Mouse (Mus musculus) embryonic facial prominence, embryonic 10.5 days (tissue): ENCODE data around the gene Tmem107. TPM values are rescaled to one million over a fixed set of nuclear protein-coding genes. Genes with fewer than 3 reads are reported as not detected.

ENCODE experiments used
- DNase-seq: peaks from one replicate; pipeline ENCODE4 v3.0.0-alpha.2; 2017; ENCODE audit warnings: low spot score
- H3K27ac ChIP-seq: fragments of 300-500 bp; sonication (generic); replicated peaks from 2 replicates; pipeline ENCODE4 v1.5.1; 2016; ENCODE audit warnings: mild to moderate bottlenecking
- H3K27me3 ChIP-seq: fragments of 300-500 bp; sonication (generic); replicated peaks from 2 replicates; pipeline ENCODE4 v1.6.1; 2016; ENCODE audit warnings: low read depth, mild to moderate bottlenecking; ENCODE audit not compliant: poor library complexity, severe bottlenecking
- H3K36me3 ChIP-seq: fragments of 300-500 bp; sonication (generic); replicated peaks from 2 replicates; pipeline ENCODE4 v1.6.1; 2016; ENCODE audit warnings: mild to moderate bottlenecking, moderate library complexity
- H3K4me1 ChIP-seq: fragments of 300-500 bp; sonication (generic); 2 replicates; pipeline ENCODE4 v1.6.1; 2016
- H3K4me3 ChIP-seq: fragments of 300-500 bp; sonication (generic); 2 replicates; pipeline ENCODE4 v1.5.1; 2016; ENCODE audit warnings: mild to moderate bottlenecking, moderate library complexity
- H3K9me3 ChIP-seq: fragments of 300-500 bp; sonication (generic); 2 replicates; pipeline ENCODE4 v1.6.1; 2016; ENCODE audit warnings: mild to moderate bottlenecking
- WGBS: fragments of 180-500 bp; shearing (Covaris S2); methylation state at CpG from one replicate; pipeline ENCODE4 v1.1.7; 2016; 5-methylcytosine and 5-hydroxymethylcytosine counted together
- polyA plus RNA-seq: library from polyadenylated mRNA; unstranded; fragments of >200 nt; fragmentation: Nextera tagmentation; extraction: Ambion mirVana; gene quantifications from 2 replicates; pipeline ENCODE4 v1.2.1, GENCODE M21; 2016

Gene Tmem107
- polyA plus RNA-seq, 1 experiment from 2014 or later = 41.0 TPM

DNA sequence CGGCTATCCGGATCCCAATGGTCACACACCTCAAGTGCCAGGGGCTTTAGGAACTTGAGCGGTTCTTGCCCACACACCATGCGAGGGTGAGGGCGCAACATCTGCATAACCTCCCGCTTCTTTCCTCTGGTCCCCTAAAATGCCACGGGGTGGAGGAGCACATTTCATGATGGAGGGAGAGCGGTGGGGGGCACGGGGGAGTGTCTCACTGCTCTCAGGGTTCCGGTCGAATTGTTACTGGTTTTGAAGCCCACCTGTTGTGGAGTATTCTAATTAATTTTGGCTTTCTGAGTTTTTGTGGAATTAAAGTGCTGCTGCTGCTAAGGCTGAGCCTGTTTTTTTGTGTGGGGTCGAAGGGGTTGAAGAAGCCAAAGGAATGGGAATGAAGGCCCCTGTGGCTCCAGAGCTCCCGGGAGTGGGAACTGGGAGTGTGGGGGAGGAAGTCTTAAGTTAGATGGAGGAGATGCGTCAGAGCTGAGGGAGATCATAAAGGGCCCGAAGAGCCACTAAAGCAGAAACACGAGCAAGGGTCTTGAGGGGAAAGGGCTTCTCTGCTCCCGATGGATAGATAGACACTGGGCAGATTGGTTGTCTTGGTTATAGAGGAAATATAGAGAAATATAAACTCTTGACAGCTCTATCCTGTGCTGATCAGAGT is 9.2 kb upstream of the Tmem107 start:
- WGBS = 8% methylated on average over 17 of the region's 17 CpGs
- DNase-seq = no peak
- 0 out of 2 replicates have a peak overlapping the region, but pooled peaks have one; percentile 89 for H3K27ac ChIP-seq

DNA sequence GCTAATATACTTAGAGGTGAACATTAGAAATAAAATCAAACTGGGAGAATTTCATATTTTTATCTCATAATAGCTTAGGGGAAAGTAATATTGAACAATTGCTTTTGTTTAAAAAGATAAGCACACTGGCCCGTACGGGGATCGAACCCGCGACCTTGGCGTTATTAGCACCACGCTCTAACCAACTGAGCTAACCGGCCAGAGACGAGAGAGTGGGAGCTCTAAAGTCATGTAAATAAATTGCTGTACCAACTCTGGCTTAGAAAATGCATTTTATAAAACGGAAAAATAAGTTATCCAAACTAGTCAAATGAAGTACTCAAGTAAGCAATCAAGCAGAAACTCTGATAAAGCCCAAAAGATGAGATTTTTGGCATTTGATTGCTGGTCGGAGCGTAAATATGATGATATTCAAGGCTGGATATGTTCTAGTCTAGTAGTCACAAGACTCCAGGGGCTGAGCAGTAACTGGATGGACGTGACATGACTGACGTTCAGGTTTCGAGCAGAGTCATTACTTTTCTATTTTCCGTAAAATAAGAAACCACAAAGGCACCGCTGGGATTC is 8.3 kb upstream of the Tmem107 start:
- H3K36me3 ChIP-seq = no peaks in the 10 kb centered on the region
- under 1% methylated on average over 17 of the region's 17 CpGs for WGBS
- H3K27ac ChIP-seq = peak overlapping the region; percentile 48; the same call in 1 of the 2 replicates
- peaks cover 9% of the 10 kb centered on the region for H3K27me3 ChIP-seq
- peak; percentile 76 for DNase-seq
- no peaks in the 10 kb centered on the region for H3K9me3 ChIP-seq
- H3K4me1 ChIP-seq = peaks cover 56% of the 10 kb centered on the region
- H3K4me3 ChIP-seq = peak overlapping the region; percentile 90

More for the DNA sequence above, 9.2 kb upstream of the Tmem107 start:
- peaks cover 48% of the 10 kb centered on the region for H3K4me1 ChIP-seq
- H3K9me3 ChIP-seq = no peaks in the 10 kb centered on the region
- peaks cover 9% of the 10 kb centered on the region for H3K27me3 ChIP-seq
- H3K36me3 ChIP-seq = no peaks in the 10 kb centered on the region
- peak overlapping the region; percentile 90 for H3K4me3 ChIP-seq

DNA sequence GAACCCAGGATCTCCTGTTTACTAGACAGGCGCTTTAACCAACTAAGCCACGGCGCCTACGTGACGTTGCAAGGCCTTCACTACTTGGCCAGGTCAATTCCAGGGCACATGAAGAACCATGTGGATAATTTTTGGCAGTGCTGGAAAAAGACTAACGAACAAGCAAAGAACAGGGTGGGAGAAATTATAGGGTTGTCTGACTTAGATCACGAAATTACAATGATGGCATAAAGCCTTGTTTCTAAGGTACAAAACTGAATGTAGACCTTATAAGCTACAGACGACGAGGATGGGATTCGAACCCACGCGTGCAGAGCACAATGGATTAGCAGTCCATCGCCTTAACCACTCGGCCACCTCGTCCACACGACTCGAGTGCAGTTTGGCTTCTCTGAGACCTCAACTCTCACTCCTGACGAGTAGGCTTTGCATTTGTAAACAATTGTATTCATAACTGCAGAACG is 7.8 kb upstream of the Tmem107 start:
- H3K4me1 ChIP-seq = peaks cover 61% of the 10 kb centered on the region
- peak overlapping the region; percentile 90 for H3K4me3 ChIP-seq
- H3K27me3 ChIP-seq = peaks cover 9% of the 10 kb centered on the region
- H3K36me3 ChIP-seq = no peaks in the 10 kb centered on the region
- under 1% methylated on average over 19 of the region's 19 CpGs for WGBS
- DNase-seq = peak; percentile 92
- H3K9me3 ChIP-seq = no peaks in the 10 kb centered on the region
- H3K27ac ChIP-seq = peak overlapping the region; percentile 76; the same call in 1 of the 2 replicates

DNA sequence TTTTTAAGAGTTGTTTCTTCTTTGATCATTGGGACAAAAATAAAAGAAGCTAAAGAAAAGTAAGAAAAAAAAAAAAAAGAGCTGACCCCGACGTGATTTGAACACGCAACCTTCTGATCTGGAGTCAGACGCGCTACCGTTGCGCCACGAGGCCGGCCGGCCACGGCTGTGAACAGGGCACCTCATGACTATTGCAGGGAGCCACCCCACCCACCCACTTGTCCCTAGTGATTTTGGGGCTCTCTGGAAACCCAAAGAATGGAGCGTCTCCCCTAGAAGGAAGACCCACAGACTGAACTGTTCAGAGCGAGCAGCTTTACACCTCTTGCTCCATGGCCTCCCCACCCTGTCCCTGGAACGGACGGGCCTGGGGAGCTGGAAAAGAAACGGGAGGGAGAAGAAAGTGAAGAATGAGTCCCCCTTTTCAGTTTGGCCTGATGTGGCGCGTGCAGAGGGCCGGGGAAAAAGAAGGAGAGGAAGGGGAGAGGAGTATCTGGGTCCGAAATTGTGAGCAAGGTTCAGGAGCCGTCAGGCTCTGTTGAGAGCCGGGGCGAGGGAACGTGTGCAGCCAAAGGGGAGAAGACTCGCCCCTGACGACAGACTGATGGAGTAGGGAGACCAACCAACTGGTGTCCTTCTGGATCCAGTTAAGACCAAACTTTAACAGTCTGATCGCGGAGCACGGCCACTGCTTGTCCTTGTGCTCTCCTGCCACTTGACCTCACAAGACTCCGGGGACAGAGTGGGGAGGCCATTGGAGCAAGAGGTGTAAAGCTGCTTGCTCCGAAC is 7.0 kb upstream of the Tmem107 start:
- Histone ChIP-seq H3K4me1 (peaks cover 57% of the 10 kb centered on the region), H3K27me3 (peaks cover 9% of the 10 kb centered on the region), H3K36me3 (no peaks in the 10 kb centered on the region), H3K27ac (peak overlapping the region; percentile 81), H3K9me3 (no peaks in the 10 kb centered on the region), H3K4me3 (peak overlapping the region; percentile 90)
- under 1% methylated on average over 31 of the region's 31 CpGs for WGBS
- DNase-seq = peak; percentile 93

DNA sequence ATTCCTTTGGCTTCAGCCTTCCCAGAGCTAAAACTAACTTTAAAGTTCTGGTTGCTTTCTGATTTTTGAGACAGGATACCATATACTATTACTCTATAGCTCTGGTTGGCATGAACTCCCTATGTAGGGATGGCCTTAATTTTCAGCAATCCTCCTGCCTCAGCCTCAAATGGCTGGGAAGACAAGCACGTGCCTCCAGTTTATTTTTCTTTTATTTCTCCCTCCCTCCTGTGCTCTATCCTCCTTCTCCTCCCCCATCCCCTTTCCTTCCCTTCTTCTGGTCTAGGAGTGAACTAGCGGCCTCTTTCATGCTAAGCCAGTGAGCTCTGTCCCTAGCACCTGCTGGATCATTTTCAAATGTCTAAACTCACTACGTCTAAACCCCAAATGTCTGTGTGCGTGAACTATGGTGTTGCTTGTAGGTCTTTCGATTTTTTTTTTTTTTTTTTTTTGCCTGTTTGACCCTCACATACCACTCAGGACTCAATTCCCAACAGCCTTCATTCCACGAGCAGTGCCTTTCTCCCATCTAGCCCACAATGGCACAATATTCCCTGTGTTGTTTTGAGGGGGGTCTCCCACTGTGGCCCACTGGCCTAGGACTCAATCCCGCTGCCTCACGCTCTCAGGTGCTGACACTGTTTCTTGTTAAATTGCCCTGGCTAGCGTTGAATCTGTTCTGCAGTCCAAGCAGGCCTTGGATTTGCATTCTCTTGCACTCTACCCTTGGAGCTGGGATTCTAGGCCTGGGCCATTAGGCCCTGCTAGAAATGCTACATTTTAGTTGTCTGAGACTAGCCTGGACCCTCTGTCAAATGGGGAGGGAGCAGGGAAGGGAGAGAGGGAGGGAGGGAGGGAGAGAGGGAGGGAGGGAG is 6.1 kb upstream of the Tmem107 start:
- no peak for DNase-seq
- Histone ChIP-seq H3K27ac (peak overlapping the region; percentile 81; the same call in 1 of the 2 replicates), H3K9me3 (no peaks in the 10 kb centered on the region)

DNA sequence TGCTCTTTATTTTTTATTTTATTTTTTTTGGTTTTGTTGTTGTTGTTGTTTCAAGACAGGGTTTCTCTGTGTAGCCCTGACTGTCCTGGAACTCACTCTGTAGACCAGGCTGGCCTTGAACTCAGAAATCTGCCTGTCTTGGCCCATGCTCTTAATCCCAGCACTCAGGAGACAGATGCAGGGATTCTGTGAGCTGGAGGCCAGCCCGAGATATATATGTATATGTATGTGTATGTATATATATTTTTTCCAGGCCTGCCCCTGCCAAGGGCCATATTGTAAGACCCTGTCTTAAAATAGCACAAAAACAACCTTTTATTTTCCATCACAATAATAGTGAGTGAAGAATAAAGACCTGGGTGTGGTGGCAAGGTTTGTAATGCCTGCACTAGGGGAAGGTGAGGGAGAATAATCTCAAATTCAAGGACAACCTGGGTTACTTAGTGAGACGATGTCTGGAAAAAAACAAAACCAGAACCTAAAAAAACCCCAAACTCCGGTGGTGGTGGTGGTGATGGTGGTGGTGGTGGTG is 5.1 kb upstream of the Tmem107 start:
- Histone ChIP-seq H3K27ac (no peak overlapping the region), H3K27me3 (peaks cover 9% of the 10 kb centered on the region), H3K36me3 (no peaks in the 10 kb centered on the region), H3K4me1 (peaks cover 56% of the 10 kb centered on the region), H3K9me3 (no peaks in the 10 kb centered on the region), H3K4me3 (peak overlapping the region; percentile 63)
- WGBS = 63% methylated on average over 3 of the region's 3 CpGs
- no peak for DNase-seq

More for the DNA sequence above, 6.1 kb upstream of the Tmem107 start:
- WGBS = 43% methylated on average over 9 of the region's 9 CpGs
- peak overlapping the region; percentile 90 for H3K4me3 ChIP-seq
- no peaks in the 10 kb centered on the region for H3K36me3 ChIP-seq
- H3K27me3 ChIP-seq = peaks cover 9% of the 10 kb centered on the region
- H3K4me1 ChIP-seq = peaks cover 54% of the 10 kb centered on the region

DNA sequence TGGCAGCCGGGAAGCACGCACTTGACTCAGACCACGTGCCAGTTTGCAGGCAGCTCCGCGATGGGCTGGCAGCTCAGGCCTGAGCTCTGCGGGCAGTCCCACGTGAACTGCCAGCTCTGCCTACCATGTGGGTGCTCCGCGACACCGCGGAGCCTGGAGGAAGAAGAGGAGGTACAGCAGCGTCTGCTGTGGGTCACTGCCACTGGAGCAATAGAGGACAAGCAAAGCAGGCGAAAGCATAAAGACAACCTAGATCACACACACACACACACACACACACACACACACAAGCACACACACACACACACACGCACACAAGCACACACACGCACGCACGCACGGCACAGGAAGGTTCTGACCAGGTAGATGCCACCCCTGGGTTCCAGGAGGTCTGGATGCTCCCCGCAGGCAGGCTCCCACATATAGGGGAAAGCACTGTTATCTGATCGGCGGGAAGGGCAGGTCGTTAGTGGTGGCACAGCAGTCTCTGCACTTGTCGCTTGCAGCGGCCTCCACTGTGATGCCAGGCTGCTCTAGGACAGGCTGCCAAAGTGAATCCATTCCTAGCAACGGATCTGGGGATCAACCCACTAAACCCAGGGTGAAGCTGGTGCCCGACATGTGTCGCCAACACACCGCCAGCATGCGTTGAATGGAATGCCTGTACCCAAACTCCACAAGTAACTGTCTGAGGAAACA is 4.3 kb upstream of the Tmem107 start:
- no peaks in the 10 kb centered on the region for H3K36me3 ChIP-seq
- peak; percentile 45 for DNase-seq
- H3K27me3 ChIP-seq = peaks cover 3% of the 10 kb centered on the region
- WGBS = 2% methylated on average over 29 of the region's 29 CpGs
- peak overlapping the region; percentile 63 for H3K4me3 ChIP-seq
- H3K4me1 ChIP-seq = peaks cover 53% of the 10 kb centered on the region
- H3K9me3 ChIP-seq = no peaks in the 10 kb centered on the region
- peak overlapping the region; percentile 57; the same call in 1 of the 2 replicates for H3K27ac ChIP-seq

DNA sequence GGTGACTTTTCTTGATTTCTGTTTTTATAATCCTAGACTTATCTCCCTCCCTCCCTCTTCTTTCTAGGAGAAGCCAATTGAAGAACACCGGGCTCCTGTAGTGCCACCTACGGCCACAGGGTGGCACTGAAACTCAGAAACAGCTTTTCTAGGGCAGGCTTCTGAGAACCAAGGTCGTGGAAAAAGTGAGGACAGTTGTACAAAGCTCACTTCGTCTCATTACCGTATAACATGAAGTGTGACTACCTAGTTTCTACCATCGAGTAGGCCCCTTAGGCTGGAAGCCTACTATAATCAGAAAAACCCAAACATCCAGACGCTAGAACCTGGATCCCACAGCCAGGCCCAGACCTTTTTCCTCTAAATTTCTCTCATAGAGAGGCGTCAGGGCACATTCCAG is 3.6 kb upstream of the Tmem107 start:
- Histone ChIP-seq H3K27me3 (no peaks in the 10 kb centered on the region), H3K4me1 (peaks cover 53% of the 10 kb centered on the region), H3K27ac (no peak overlapping the region), H3K4me3 (peak overlapping the region; percentile 63), H3K9me3 (no peaks in the 10 kb centered on the region), H3K36me3 (no peaks in the 10 kb centered on the region)
- peak; percentile 88 for DNase-seq
- 9% methylated on average over 8 of the region's 8 CpGs for WGBS

DNA sequence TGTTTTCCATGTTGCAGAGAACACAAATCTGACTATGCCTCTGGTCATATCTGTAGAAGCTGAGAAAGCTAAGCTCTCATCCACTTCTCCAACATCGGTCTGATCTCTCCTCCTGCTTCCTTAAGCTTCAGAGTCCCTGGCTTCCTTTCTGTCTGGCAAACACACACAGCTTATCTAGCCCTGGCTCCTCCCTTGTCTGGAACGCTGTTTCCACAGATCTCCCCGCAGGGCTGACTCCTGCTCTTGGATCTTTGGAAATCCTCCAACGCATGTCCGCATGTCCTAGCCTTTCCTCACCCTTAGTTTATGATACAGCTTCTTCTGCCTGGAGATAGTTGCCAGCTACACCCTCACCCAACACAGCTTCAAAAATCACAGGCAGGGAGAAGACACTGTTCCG is 3.0 kb upstream of the Tmem107 start:
- H3K4me3 ChIP-seq = no peak overlapping the region

DNA sequence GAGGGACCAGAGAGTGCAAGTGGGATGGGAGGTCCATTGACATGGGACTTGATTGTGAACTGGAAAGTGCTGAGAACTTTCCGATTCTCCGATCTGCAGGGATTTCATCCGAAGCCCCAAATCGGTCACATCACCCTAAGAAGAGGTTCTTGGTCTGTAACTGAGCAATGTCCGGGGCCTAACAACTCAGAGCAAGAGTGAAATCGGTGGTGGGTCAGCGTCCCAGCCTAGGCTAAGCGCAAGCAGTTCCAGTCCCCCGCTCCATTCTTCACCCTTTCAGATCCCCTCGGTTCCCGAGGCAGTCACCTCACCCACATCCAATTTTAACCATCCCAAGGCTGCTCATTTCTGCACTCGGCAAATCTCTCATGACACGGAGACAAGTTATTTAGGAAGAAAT is 513 bp upstream of the Tmem107 start:
- peaks cover 58% of the 10 kb centered on the region for H3K4me1 ChIP-seq
- DNase-seq = no peak
- WGBS = under 1% methylated on average over 13 of the region's 13 CpGs
- H3K9me3 ChIP-seq = no peaks in the 10 kb centered on the region
- H3K36me3 ChIP-seq = no peaks in the 10 kb centered on the region
- peak overlapping the region; percentile 96 for H3K27ac ChIP-seq
- peak overlapping the region; percentile 75 for H3K4me3 ChIP-seq
- no peaks in the 10 kb centered on the region for H3K27me3 ChIP-seq

More for the DNA sequence above, 3.0 kb upstream of the Tmem107 start:
- no peaks in the 10 kb centered on the region for H3K9me3 ChIP-seq
- H3K4me1 ChIP-seq = peaks cover 59% of the 10 kb centered on the region
- H3K27ac ChIP-seq = no peak overlapping the region
- 62% methylated on average over 6 of the region's 6 CpGs for WGBS
- H3K27me3 ChIP-seq = no peaks in the 10 kb centered on the region
- no peaks in the 10 kb centered on the region for H3K36me3 ChIP-seq
- DNase-seq = no peak

DNA sequence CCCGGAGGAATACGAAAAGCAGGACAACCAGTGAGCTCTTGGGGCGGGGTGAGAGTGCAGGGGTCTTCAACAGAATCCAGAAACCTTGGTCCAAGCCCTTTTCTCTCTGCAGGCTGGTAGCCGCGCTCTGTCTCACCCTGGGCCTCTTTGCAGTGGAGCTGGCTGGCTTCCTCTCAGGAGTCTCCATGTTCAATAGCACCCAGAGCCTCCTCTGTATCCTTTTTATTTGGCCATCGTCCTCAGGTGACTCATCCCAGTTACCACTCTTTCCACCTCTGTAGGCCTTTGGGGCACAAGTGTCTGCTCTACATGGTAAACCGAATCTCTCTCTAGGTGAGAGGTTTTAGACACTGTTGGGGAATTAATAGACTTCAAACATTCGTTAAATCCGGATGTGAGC is 656 bp downstream of the Tmem107 start:
- Histone ChIP-seq H3K4me1 (peaks cover 54% of the 10 kb centered on the region), H3K4me3 (peak overlapping the region; percentile 75), H3K9me3 (no peaks in the 10 kb centered on the region), H3K27me3 (no peaks in the 10 kb centered on the region), H3K36me3 (no peaks in the 10 kb centered on the region), H3K27ac (peak overlapping the region; percentile 96)
- WGBS = 21% methylated on average over 9 of the region's 9 CpGs
- no peak for DNase-seq
